Mouse (Mus musculus) midbrain, embryonic 11.5 days (tissue): Measurements from ENCODE around the gene Tmem230. TPM values are rescaled to one million over a fixed set of nuclear protein-coding genes. Genes with fewer than 3 reads are reported as not detected.

ENCODE experiments used
- ATAC-seq: fragments of 200-750 bp; cut with Nextera tagmentation; 2 replicates; pipeline ENCODE4 v1.8.0; 2017; ENCODE audit warnings: moderate TSS enrichment, moderate library complexity; ENCODE audit not compliant: low FRiP score
- DNase-seq: peaks from one replicate; pipeline ENCODE4 v3.0.0; 2015; ENCODE audit warnings: low spot score; ENCODE audit errors: missing footprints
- H3K27ac ChIP-seq: fragments of 300-500 bp; sonication (generic); 2 replicates; pipeline ENCODE4 v1.5.1; 2014; ENCODE audit warnings: low read depth, low read length
- H3K27me3 ChIP-seq: fragments of 300-500 bp; sonication (generic); 2 replicates; pipeline ENCODE4 v1.6.1; 2014; ENCODE audit warnings: mild to moderate bottlenecking, low read length, moderate library complexity, mixed read lengths; ENCODE audit not compliant: control insufficient read depth, insufficient read depth
- H3K36me3 ChIP-seq: fragments of 300-500 bp; sonication (generic); 2 replicates; pipeline ENCODE4 v1.6.1; 2014; ENCODE audit warnings: mild to moderate bottlenecking, low read length, moderate library complexity, mixed read lengths; ENCODE audit not compliant: control insufficient read depth, insufficient read depth
- H3K4me1 ChIP-seq: fragments of 300-500 bp; sonication (generic); 2 replicates; pipeline ENCODE4 v1.6.1; 2014; ENCODE audit warnings: low read length; ENCODE audit not compliant: control insufficient read depth, insufficient read depth
- H3K4me2 ChIP-seq: fragments of 300-500 bp; sonication (generic); 2 replicates; pipeline ENCODE4 v1.6.1; 2014; ENCODE audit warnings: mild to moderate bottlenecking, moderate library complexity
- H3K4me3 ChIP-seq: fragments of 300-500 bp; sonication (generic); 2 replicates; pipeline ENCODE4 v1.5.1; 2014; ENCODE audit warnings: low read depth, low read length
- H3K9ac ChIP-seq: fragments of 300-500 bp; sonication (generic); 2 replicates; pipeline ENCODE4 v1.6.1; 2014; ENCODE audit warnings: low read length
- H3K9me3 ChIP-seq: fragments of 300-500 bp; sonication (generic); 2 replicates; pipeline ENCODE4 v1.6.1; 2016; ENCODE audit warnings: low read length; ENCODE audit not compliant: control insufficient read depth
- WGBS: fragments of 180-500 bp; shearing (Covaris S2); extraction: QIAGEN DNeasy Blood & Tissue Kit; methylation state at CpG from one replicate; pipeline ENCODE4 v1.1.7; 2014; 5-methylcytosine and 5-hydroxymethylcytosine counted together
- polyA plus RNA-seq: library from polyadenylated mRNA; unstranded; fragments of >200 nt; fragmentation: Nextera tagmentation; extraction: Ambion mirVana; gene quantifications from 2 replicates; pipeline ENCODE4 v1.2.1, GENCODE M21; 2014

The Tmem230 gene
- polyA plus RNA-seq, 1 experiment from 2014 or later, result 57.1 TPM

- H3K27ac ChIP-seq, result no peak overlapping the region
- H3K9me3 ChIP-seq, result no peaks in the 10 kb centered on the region
- H3K9ac ChIP-seq, result no peak overlapping the region
- 81% methylated on average over 12 of the region's 12 CpGs for WGBS
- ATAC-seq, result no peak
- H3K36me3 ChIP-seq, result no peaks in the 10 kb centered on the region
- peaks cover 25% of the 10 kb centered on the region for H3K4me1 ChIP-seq
- peak; percentile 75 for DNase-seq
- H3K4me3 ChIP-seq, result no peak overlapping the region
- H3K27me3 ChIP-seq, result no peaks in the 10 kb centered on the region
- H3K4me2 ChIP-seq, result no peak overlapping the region
These were observed 37.0 kb upstream of the Tmem230 start for GRCm38 (mm10) chr2:132284492-132285139.

GRCm38 (mm10) chr2:132283236-132284070 lies 35.8 kb upstream of the Tmem230 start:
- Histone ChIP-seq H3K36me3 (no peaks in the 10 kb centered on the region), H3K4me3 (no peak overlapping the region), H3K27ac (0 out of 2 replicates have a peak overlapping the region, but pooled peaks have one; percentile 6), H3K4me1 (peaks cover 27% of the 10 kb centered on the region), H3K4me2 (no peak overlapping the region), H3K9me3 (no peaks in the 10 kb centered on the region), H3K9ac (no peak overlapping the region), H3K27me3 (no peaks in the 10 kb centered on the region)
- ATAC-seq (peak; percentile 73), DNase-seq (peak; percentile 85)
- WGBS, result 53% methylated on average over 15 of the region's 15 CpGs

- no peaks in the 10 kb centered on the region for H3K9me3 ChIP-seq
- peaks cover 27% of the 10 kb centered on the region for H3K4me1 ChIP-seq
- no peak overlapping the region; the same call in 1 of the 2 replicates for H3K4me2 ChIP-seq
- H3K27ac ChIP-seq, result 0 out of 2 replicates have a peak overlapping the region, but pooled peaks have one; percentile 6
- DNase-seq (peak; percentile 89), ATAC-seq (peak; percentile 69)
- no peaks in the 10 kb centered on the region for H3K27me3 ChIP-seq
- H3K36me3 ChIP-seq, result no peaks in the 10 kb centered on the region
- WGBS, result 10% methylated on average over 12 of the region's 12 CpGs
- no peak overlapping the region for H3K9ac ChIP-seq
- H3K4me3 ChIP-seq, result no peak overlapping the region
These were observed 35.0 kb upstream of the Tmem230 start for GRCm38 (mm10) chr2:132282453-132283174.

- Histone ChIP-seq H3K4me3 (no peak overlapping the region), H3K4me1 (peaks cover 27% of the 10 kb centered on the region), H3K36me3 (no peaks in the 10 kb centered on the region), H3K9ac (no peak overlapping the region), H3K4me2 (no peak overlapping the region), H3K27me3 (no peaks in the 10 kb centered on the region), H3K27ac (no peak overlapping the region), H3K9me3 (no peaks in the 10 kb centered on the region)
- 52% methylated on average over 10 of the region's 10 CpGs for WGBS
- peak; percentile 4; the same call in 1 of the 2 replicates for ATAC-seq
- DNase-seq, result peak; percentile 59
These were observed 34.2 kb upstream of the Tmem230 start for GRCm38 (mm10) chr2:132281560-132282452.

GRCm38 (mm10) chr2:132280518-132281120 lies 33.0 kb upstream of the Tmem230 start:
- DNase-seq (peak; percentile 70), ATAC-seq (no peak)
- no peaks in the 10 kb centered on the region for H3K27me3 ChIP-seq
- H3K9ac ChIP-seq, result no peak overlapping the region
- no peaks in the 10 kb centered on the region for H3K36me3 ChIP-seq
- WGBS, result 90% methylated on average over 10 of the region's 10 CpGs
- peaks cover 27% of the 10 kb centered on the region for H3K4me1 ChIP-seq
- no peaks in the 10 kb centered on the region for H3K9me3 ChIP-seq
- no peak overlapping the region for H3K4me2 ChIP-seq
- H3K4me3 ChIP-seq, result no peak overlapping the region
- no peak overlapping the region for H3K27ac ChIP-seq

GRCm38 (mm10) chr2:132279978-132280377 lies 32.4 kb upstream of the Tmem230 start:
- H3K27ac ChIP-seq, result no peak overlapping the region
- no peak overlapping the region for H3K9ac ChIP-seq
- DNase-seq, result peak; percentile 26
- H3K4me2 ChIP-seq, result no peak overlapping the region
- H3K4me1 ChIP-seq, result peaks cover 27% of the 10 kb centered on the region
- no peak overlapping the region for H3K4me3 ChIP-seq
- H3K9me3 ChIP-seq, result no peaks in the 10 kb centered on the region
- 64% methylated on average over 4 of the region's 4 CpGs for WGBS
- no peaks in the 10 kb centered on the region for H3K36me3 ChIP-seq
- H3K27me3 ChIP-seq, result no peaks in the 10 kb centered on the region
- no peak for ATAC-seq

- no peak overlapping the region for H3K27ac ChIP-seq
- peaks cover 27% of the 10 kb centered on the region for H3K4me1 ChIP-seq
- H3K9me3 ChIP-seq, result no peaks in the 10 kb centered on the region
- no peaks in the 10 kb centered on the region for H3K27me3 ChIP-seq
- no peaks in the 10 kb centered on the region for H3K36me3 ChIP-seq
- no peak overlapping the region for H3K4me2 ChIP-seq
- 51% methylated on average over 3 of the region's 3 CpGs for WGBS
- H3K9ac ChIP-seq, result no peak overlapping the region
- ATAC-seq (no peak), DNase-seq (peak; percentile 78)
- H3K4me3 ChIP-seq, result no peak overlapping the region
These were observed 31.8 kb upstream of the Tmem230 start for GRCm38 (mm10) chr2:132279336-132279882.
